Mouse (Mus musculus): Measurements from ENCODE around the gene 9930111J21Rik1. TPM values are rescaled to one million over a fixed set of nuclear protein-coding genes. Genes with fewer than 3 reads are reported as not detected.
"Not testable (repeated sequence)": the region's sequence is repeated elsewhere in the genome, so short reads cannot be mapped to it uniquely, and the experiment has no call there.

Gene 9930111J21Rik1
- polyA plus RNA-seq, 1 experiment from 2014 or later, result 0.04 TPM

DNA sequence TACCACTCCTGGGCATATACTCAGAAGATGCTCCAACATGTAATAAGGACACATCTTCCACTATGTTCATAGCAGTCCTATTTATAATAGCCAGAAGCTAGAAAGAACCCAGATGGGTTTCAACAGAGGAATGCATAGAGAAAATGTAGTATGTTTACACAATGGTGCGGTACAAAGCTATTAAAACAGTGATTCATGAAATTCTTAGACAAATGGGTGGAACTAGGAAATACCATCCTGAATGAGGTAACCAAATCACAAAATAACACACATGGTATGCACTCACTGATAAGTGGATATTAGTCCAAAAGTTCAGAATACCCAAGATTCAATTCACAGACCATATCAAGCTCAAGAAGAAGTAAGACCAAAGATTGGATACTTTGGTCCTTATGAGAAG lies 4.5 kb downstream of the 9930111J21Rik1 start:
- no CpG with 5 or more reads among the region's 1 CpGs for WGBS

DNA sequence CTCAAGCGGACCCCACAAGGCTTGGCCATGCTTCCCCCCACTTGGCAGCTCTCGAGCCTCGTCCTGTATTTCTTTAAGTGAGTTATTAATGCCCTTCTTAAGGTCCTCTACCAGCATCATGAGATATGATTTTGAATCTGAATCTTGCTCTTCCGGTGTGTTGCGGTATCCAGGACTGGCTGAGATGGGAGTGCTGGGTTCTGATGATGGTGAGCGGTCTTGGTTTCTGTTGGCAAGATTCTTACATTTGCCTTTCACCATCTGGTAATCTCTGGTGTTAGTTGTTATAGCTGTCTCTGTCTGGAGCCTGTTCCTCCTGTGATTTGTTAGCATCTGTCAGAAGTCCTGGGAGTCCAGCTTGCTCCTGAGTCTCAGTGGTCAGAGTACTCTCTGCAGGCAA lies 33.1 kb downstream of the 9930111J21Rik1 start, which contains the start of gene Psme2b:
Gene Psme2b (minus strand): TSS at position 101 of the 400 bp plus-strand sequence.
- DNase-seq (ENCODE audit: low spot score); H3K9me3 ChIP-seq; H3K27ac ChIP-seq; H3K36me3 ChIP-seq; H3K4me3 ChIP-seq; H3K4me1 ChIP-seq (replicated peaks); H3K27me3 ChIP-seq (ENCODE audit: insufficient read depth, poor library complexity, severe bottlenecking): not testable (repeated sequence)
- 93% methylated on average over 6 of the region's 6 CpGs for WGBS

More for the DNA sequence above, 4.5 kb downstream of the 9930111J21Rik1 start:
- DNase-seq (ENCODE audit: low spot score); H3K9me3 ChIP-seq; H3K27me3 ChIP-seq (ENCODE audit: insufficient read depth, poor library complexity, severe bottlenecking); H3K36me3 ChIP-seq; H3K4me1 ChIP-seq (replicated peaks); H3K4me3 ChIP-seq; H3K27ac ChIP-seq: not testable (repeated sequence)

DNA sequence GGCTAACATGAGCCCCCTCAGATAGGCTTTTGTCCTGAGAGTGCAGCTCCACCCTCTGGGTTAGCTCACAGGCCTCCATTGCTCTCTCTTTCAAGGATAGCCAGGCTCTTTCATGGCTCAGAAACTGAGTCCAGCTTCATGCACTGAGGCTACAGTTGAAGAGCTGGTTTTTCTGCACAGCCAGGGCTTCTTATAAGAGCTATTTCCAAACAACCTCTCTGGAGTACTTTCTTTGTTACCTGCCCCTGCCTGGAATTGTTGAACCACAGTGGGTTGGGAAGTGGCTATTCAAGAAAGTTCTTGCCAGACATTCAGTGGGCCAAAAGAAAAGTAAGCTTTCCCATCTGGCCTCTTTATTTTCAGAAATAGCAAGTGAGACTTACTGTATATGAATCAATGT lies 39.9 kb downstream of the 9930111J21Rik1 start:
- H3K27me3 ChIP-seq (ENCODE audit: insufficient read depth, poor library complexity, severe bottlenecking), result not testable (repeated sequence)

DNA sequence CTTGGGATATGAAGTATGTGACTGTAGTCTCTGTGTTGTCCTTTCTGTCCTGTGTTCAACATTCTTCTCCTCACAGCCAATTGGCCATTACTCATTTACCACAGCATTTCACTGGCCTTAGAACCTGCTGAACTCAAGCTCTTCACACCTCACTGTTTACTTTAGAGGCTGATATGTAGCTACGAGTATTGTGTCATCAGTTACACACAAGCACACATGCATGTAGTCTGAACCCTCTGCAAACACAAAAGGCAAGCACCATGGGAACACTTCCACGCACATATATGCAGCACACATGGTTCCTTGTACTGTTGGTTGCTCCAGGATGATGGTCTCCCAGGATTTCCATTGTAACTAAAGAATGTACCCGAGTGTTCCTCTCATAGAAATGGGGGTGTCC lies 43.9 kb downstream of the 9930111J21Rik1 start:
- H3K4me3 ChIP-seq; DNase-seq (ENCODE audit: low spot score); H3K9me3 ChIP-seq; H3K4me1 ChIP-seq (replicated peaks); H3K27me3 ChIP-seq (ENCODE audit: insufficient read depth, poor library complexity, severe bottlenecking); H3K36me3 ChIP-seq; H3K27ac ChIP-seq: not testable (repeated sequence)
- no CpG with 5 or more reads among the region's 3 CpGs for WGBS

More for the DNA sequence above, 39.9 kb downstream of the 9930111J21Rik1 start:
- H3K4me1 ChIP-seq (replicated peaks); H3K27ac ChIP-seq; H3K36me3 ChIP-seq; H3K4me3 ChIP-seq; DNase-seq (ENCODE audit: low spot score); H3K9me3 ChIP-seq: not testable (repeated sequence)

DNA sequence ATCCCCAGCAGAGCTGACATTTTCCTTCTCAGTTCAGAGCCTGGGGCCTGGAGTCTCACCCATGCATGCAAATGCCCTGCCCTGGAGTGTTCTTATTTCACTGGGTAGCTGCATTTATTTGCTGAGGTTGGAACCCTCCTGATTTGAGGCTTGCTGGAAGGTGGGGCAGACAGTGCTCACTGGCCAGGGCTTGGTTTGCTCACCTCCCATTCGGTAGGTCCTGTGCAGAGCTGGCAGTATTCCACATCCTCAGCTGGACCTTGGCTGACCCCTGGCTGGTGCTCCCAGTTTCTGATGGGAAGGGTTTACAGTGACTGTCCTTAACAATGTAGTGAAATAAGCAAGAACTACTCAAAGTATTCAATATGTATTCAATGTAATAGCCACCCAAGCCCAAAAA lies 45.3 kb downstream of the 9930111J21Rik1 start:
- H3K27me3 ChIP-seq (ENCODE audit: insufficient read depth, poor library complexity, severe bottlenecking); H3K27ac ChIP-seq; H3K9me3 ChIP-seq; H3K4me3 ChIP-seq; H3K4me1 ChIP-seq (replicated peaks); DNase-seq (ENCODE audit: low spot score); H3K36me3 ChIP-seq: not testable (repeated sequence)
- 86% methylated on average over 1 of the region's 1 CpGs for WGBS

DNA sequence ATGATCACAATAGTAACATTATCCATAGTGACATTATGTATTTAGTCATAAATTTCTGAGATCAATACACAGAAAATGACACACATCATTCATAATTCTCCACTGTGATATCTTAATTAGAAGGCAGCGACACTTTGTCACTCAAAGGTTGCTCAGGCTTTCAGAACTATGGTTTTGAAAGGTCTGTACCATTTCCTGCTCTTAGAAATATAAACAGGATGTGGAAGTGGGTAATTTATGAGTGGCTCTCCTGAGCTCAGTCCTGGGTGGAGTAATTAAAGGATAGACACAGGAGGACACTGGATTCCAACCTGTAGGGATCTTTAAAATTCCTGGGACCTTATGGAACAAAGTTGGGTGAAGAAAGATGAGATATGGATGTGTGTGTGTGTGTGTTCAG lies 45.8 kb downstream of the 9930111J21Rik1 start:
- not testable (repeated sequence) for H3K27ac ChIP-seq; H3K36me3 ChIP-seq; H3K4me3 ChIP-seq; H3K27me3 ChIP-seq (ENCODE audit: insufficient read depth, poor library complexity, severe bottlenecking); DNase-seq (ENCODE audit: low spot score); H3K9me3 ChIP-seq; H3K4me1 ChIP-seq (replicated peaks)
- 90% methylated on average over 1 of the region's 1 CpGs for WGBS

DNA sequence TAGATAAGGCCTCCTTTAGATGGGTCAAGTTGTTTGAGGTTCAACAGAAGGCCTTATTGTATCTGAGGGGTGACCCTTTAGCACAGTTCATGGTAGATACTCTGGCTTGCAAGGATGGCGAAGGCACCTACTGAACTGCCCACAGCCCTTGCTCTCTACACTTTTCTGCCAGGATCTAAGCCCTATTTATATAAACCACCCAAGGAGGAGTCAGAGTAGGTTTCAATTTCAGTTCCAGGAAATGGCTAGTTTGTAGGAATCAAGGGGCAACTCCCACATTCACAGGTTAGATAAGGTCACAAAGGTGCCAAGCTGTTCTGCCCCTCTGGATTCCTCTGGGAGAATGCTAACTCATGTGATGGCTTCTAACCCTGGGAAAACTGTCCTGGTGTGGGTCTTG lies 51.1 kb downstream of the 9930111J21Rik1 start:
- not testable (repeated sequence) for H3K36me3 ChIP-seq; H3K4me3 ChIP-seq; H3K27ac ChIP-seq; H3K27me3 ChIP-seq (ENCODE audit: insufficient read depth, poor library complexity, severe bottlenecking); H3K9me3 ChIP-seq; DNase-seq (ENCODE audit: low spot score); H3K4me1 ChIP-seq (replicated peaks)
- 95% methylated on average over 1 of the region's 1 CpGs for WGBS

DNA sequence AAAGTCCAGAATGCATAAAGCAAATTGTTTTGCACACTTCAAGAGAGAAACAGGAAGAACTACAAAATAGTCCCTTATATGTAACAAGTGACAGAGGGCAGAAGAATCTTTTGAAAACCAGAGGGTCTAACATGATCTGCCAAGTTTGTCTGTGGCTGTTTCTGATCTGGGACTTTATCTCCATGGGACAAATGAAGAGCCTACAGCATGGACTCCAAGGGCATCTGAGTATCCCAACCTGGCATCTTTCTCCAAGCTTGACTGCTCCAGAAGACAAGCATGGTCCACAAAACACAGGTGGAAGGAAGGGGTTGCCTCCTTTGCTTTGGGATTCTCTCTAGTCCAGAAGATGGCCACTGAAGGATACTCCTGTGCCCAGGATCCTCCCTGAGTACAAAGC lies 52.8 kb downstream of the 9930111J21Rik1 start:
- not testable (repeated sequence) for DNase-seq (ENCODE audit: low spot score); H3K9me3 ChIP-seq; H3K4me1 ChIP-seq (replicated peaks); H3K36me3 ChIP-seq; H3K4me3 ChIP-seq; H3K27me3 ChIP-seq (ENCODE audit: insufficient read depth, poor library complexity, severe bottlenecking); H3K27ac ChIP-seq

DNA sequence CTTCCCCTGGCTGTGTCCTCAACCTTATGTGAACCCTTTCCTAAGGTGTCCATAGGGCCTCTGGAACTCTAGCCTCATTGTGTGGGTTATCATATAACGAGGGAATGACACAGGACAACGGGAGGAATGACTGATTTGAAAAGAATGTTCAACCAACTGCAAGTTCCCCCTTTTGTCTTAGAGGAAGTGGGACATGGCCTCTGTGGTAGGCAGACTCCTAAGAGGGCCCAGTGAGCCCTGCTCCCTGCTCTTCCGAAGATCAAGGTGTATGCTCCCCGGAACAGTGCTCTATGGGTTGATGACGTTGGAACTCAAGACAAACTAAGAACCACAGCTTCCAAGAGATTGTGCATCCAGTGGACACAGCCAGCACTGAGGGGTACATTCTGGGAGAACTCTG lies 55.4 kb downstream of the 9930111J21Rik1 start:
- not testable (repeated sequence) for H3K4me3 ChIP-seq; H3K27ac ChIP-seq; H3K27me3 ChIP-seq (ENCODE audit: insufficient read depth, poor library complexity, severe bottlenecking); DNase-seq (ENCODE audit: low spot score); H3K4me1 ChIP-seq (replicated peaks); H3K9me3 ChIP-seq; H3K36me3 ChIP-seq
- WGBS, result 93% methylated on average over 5 of the region's 5 CpGs

DNA sequence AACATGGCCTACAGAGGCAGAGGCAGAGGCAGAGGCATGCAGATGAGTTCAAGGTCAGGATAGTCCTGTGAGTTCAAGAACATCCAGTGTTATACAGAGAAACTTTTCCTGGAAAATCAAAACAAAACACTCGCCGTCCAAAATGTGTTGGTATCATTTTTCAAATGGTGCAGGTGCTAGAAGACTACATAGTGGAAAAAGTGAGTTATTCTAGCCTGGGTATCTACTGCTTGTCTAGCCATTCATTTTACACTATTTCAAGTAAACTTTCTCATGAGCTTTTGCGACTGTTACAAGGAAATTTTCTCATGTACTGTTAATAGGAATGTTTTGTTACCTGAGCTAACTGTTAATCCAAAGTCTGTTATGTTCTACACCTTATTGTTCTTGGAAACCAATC lies 60.8 kb downstream of the 9930111J21Rik1 start:
- no peaks in the 10 kb centered on the region for H3K36me3 ChIP-seq
- WGBS, result 90% methylated on average over 3 of the region's 3 CpGs
- H3K27ac ChIP-seq, result no peak overlapping the region
- H3K4me3 ChIP-seq, result no peak overlapping the region
- H3K27me3 ChIP-seq (ENCODE audit: insufficient read depth, poor library complexity, severe bottlenecking), result no peaks in the 10 kb centered on the region
- H3K9me3 ChIP-seq, result no peaks in the 10 kb centered on the region
- DNase-seq (ENCODE audit: low spot score), result no peak
- H3K4me1 ChIP-seq (replicated peaks), result no peaks in the 10 kb centered on the region

DNA sequence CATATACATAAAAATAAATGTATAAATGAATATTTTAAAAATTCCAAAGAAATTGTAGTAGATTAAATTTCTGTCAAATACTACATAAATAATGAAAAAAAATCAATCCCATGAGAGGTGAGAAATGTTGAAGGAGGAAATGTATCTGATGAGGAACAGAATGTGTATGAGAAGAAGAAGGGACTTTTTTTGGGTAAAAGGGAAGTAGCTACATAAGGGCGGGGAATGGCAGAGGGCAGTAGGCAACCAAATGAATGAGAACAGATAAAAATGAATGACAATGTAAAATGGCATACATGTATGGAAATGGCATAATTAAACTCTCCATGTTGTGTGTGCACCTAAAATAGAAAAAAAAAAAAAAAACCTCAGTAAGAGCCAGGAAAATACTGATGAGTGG lies 65.6 kb downstream of the 9930111J21Rik1 start:
- Histone ChIP-seq H3K36me3 (no peaks in the 10 kb centered on the region), H3K27me3 (ENCODE audit: insufficient read depth, poor library complexity, severe bottlenecking) (no peaks in the 10 kb centered on the region), H3K9me3 (no peaks in the 10 kb centered on the region), H3K27ac (no peak overlapping the region), H3K4me1 (replicated peaks) (no peaks in the 10 kb centered on the region), H3K4me3 (no peak overlapping the region)
- DNase-seq (ENCODE audit: low spot score), result no peak
- 88% methylated on average over 1 of the region's 1 CpGs for WGBS

DNA sequence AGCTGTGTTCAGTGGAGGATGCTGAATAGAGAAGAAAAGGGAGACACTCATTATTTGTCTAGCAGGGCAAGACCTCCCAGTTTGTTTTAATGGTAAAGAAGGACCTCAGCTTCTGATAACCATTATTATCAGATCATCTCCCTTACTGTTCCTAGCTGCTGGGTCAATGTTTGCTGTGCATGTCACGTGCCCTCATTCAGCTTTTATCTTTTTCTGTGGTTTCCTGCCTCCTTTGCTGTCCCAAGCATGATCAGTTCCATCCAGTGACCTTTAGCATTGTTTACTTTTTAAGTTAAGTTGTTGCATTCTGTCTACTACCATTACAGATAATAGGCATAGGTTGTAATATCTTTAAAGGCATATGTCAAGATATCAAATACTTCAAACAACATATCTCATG lies 70.7 kb downstream of the 9930111J21Rik1 start:
- no peaks in the 10 kb centered on the region for H3K4me1 ChIP-seq (replicated peaks)
- no peaks in the 10 kb centered on the region for H3K36me3 ChIP-seq
- H3K27ac ChIP-seq, result no peak overlapping the region
- no peak for DNase-seq (ENCODE audit: low spot score)
- 60% methylated on average over 1 of the region's 1 CpGs for WGBS
- H3K4me3 ChIP-seq, result no peak overlapping the region
- no peaks in the 10 kb centered on the region for H3K9me3 ChIP-seq
- no peaks in the 10 kb centered on the region for H3K27me3 ChIP-seq (ENCODE audit: insufficient read depth, poor library complexity, severe bottlenecking)

DNA sequence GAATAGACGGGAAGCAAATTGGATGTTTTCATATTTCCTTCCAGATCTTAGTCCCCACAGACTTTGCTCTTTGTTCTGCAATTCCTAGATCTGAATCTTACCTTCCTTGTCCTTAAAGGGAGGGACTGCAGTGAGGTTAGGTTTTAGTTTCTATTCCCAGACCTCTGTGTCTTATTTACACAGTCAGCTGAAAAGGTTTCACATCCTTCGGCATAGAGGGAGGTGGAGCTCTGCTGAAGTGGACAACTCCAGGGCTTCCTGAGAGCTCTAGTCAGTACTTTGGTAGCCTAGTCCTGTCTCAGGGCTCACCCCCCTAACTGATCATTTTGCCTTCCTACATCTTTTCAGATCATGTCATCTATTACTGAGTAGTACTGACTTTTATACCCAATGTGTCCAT lies 77.2 kb downstream of the 9930111J21Rik1 start, which contains the start of gene Gm5431:
Gene Gm5431 (minus strand): TSS at position 194 of the 400 bp plus-strand sequence.
- WGBS, result 73% methylated on average over 2 of the region's 2 CpGs
- H3K9me3 ChIP-seq, result no peaks in the 10 kb centered on the region
- no peaks in the 10 kb centered on the region for H3K36me3 ChIP-seq
- H3K4me3 ChIP-seq, result no peak within 1 kb of the TSS
- no peak within 1 kb of the TSS for H3K27ac ChIP-seq
- H3K27me3 ChIP-seq (ENCODE audit: insufficient read depth, poor library complexity, severe bottlenecking), result no peaks in the 10 kb centered on the region
- no peak for DNase-seq (ENCODE audit: low spot score)
- H3K4me1 ChIP-seq (replicated peaks), result no peaks in the 10 kb centered on the region

DNA sequence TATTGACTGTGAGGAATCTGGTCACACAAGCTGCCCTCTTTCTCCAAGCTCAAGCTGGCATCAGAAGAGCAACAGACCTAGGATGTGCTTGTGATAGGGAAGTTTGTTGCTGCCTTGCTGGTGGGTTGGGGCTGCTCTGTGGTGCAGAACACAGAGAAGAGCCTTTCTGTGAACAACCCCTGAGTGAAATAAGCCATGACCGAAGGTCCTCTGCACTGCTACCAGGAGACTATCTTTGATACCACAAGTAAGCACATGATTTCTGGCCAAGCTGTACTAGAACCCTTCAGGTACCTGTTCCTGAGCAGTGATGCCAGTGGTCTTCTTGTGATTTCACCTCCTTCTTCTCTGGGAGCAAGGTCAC lies 77.6 kb downstream of the 9930111J21Rik1 start:
- H3K9me3 ChIP-seq; H3K4me1 ChIP-seq (replicated peaks); H3K27me3 ChIP-seq (ENCODE audit: insufficient read depth, poor library complexity, severe bottlenecking); DNase-seq (ENCODE audit: low spot score); H3K27ac ChIP-seq; H3K36me3 ChIP-seq; H3K4me3 ChIP-seq: not testable (repeated sequence)
- 92% methylated on average over 1 of the region's 1 CpGs for WGBS
